Mouse (Mus musculus): ENCODE measurements at regions not wholly inside any gene's neighbourhood (a gene's known extent, or its start where the extent isn't known, plus 50 kb on each side); places are given as distances from the start of the nearest gene placed in this dataset.

GRCm38 (mm10) chr9:30186261-30186660, 223.3 kb upstream of the Ntm start:
- Histone ChIP-seq H3K4me3 (ENCODE audit: low read depth, low read length) (no peak overlapping the region), H3K27me3 (ENCODE audit: insufficient read depth, low read length) (no peaks in the 10 kb centered on the region), H3K4me1 (ENCODE audit: insufficient read depth, low read depth, low read length) (no peaks in the 10 kb centered on the region), H3K36me3 (replicated peaks) (no peaks in the 10 kb centered on the region), H3K9me3 (replicated peaks) (peaks cover 8% of the 10 kb centered on the region)
- ATAC-seq (ENCODE audit: extremely low read depth, insufficient number of reproducible peaks, low FRiP score, poor library complexity, severe bottlenecking) (no peak), DNase-seq (ENCODE audit: low spot score) (no peak)
- TF ChIP-seq TAL1 (conservative IDR thresholded peaks at IDR 0.05; ENCODE audit: low read depth, low read length): no peak
- no peak for TF ChIP-seq CTCF (IDR thresholded peaks at IDR 0.05; ENCODE audit: low read depth, low read length)
- no peak for TF ChIP-seq GATA2 (IDR thresholded peaks at IDR 0.05; ENCODE audit: borderline replicate concordance, low read depth, low read length)
- TF ChIP-seq GATA1 (IDR thresholded peaks at IDR 0.05; ENCODE audit: borderline replicate concordance, low read length): no peak
- no peak for TF ChIP-seq POLR2AphosphoS5 (IDR thresholded peaks at IDR 0.05; ENCODE audit: insufficient replicate concordance, low read depth, low read length)

- Histone ChIP-seq H3K27me3 (ENCODE audit: insufficient read depth, low read length) (no peaks in the 10 kb centered on the region), H3K4me1 (ENCODE audit: insufficient read depth, low read depth, low read length) (no peaks in the 10 kb centered on the region), H3K9me3 (replicated peaks) (peaks cover 3% of the 10 kb centered on the region; the same call in 1 of the 2 replicates), H3K4me3 (ENCODE audit: low read depth, low read length) (no peak overlapping the region), H3K36me3 (replicated peaks) (no peaks in the 10 kb centered on the region)
- ATAC-seq (ENCODE audit: extremely low read depth, insufficient number of reproducible peaks, low FRiP score, poor library complexity, severe bottlenecking) (no peak), DNase-seq (ENCODE audit: low spot score) (no peak)
- no peak for TF ChIP-seq POLR2AphosphoS5 (IDR thresholded peaks at IDR 0.05; ENCODE audit: insufficient replicate concordance, low read depth, low read length)
- no peak for TF ChIP-seq TAL1 (conservative IDR thresholded peaks at IDR 0.05; ENCODE audit: low read depth, low read length)
Measured at GRCm38 (mm10) chr9:30190078-30190477, 227.1 kb upstream of the Ntm start.

DNA sequence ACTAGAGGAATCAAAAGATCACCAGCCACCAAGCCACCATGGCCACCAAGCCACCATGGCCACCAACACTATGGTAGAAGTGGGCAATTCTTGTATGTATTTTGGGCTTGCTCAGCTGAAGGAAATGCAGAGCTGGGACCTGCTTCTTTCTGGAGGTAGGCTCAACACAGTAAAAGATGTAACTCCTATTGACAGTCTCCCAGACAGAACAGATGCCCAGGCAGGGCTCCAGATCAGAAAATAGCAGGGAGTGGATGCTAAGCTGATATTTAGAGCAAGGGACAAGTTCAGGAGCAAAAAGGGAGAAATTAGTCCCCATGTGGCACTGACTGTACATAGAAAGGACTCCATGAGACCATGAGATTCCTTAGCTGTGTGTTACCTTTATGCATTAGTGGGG, 228.2 kb upstream of the Ntm start:
- H3K27me3 ChIP-seq (ENCODE audit: insufficient read depth, low read length): no peaks in the 10 kb centered on the region
- H3K4me3 ChIP-seq (ENCODE audit: low read depth, low read length): no peak overlapping the region
- TF ChIP-seq TAL1 (conservative IDR thresholded peaks at IDR 0.05; ENCODE audit: low read depth, low read length) (no peak), CTCF (IDR thresholded peaks at IDR 0.05; ENCODE audit: low read depth, low read length) (no peak), GATA2 (IDR thresholded peaks at IDR 0.05; ENCODE audit: borderline replicate concordance, low read depth, low read length) (no peak), POLR2AphosphoS5 (IDR thresholded peaks at IDR 0.05; ENCODE audit: insufficient replicate concordance, low read depth, low read length) (no peak), GATA1 (IDR thresholded peaks at IDR 0.05; ENCODE audit: borderline replicate concordance, low read length) (no peak)
- H3K36me3 ChIP-seq (replicated peaks): no peaks in the 10 kb centered on the region
- H3K9me3 ChIP-seq (replicated peaks): no peaks in the 10 kb centered on the region; the same call in 1 of the 2 replicates
- ATAC-seq (ENCODE audit: extremely low read depth, insufficient number of reproducible peaks, low FRiP score, poor library complexity, severe bottlenecking) (no peak), DNase-seq (ENCODE audit: low spot score) (no peak)
- H3K4me1 ChIP-seq (ENCODE audit: insufficient read depth, low read depth, low read length): no peaks in the 10 kb centered on the region

DNA sequence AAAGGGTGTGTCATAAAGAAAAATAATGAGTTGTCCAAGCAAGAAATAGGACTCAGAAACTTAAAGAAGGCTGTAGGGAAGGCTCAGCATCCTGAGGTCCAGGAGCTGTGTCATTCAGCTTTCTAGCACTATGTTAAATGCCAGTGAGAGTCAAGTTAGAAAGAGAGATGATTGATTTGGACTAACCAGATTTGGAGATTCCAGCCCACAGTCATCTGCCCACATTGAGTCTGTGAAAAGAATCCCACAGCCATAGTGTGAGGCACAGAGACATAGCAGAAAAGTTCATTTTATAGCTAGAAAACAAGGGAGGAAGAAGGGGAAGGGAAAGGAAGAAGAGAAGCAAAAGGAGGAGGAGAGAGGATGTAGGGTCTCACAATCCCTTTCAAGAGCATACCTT, 229.0 kb upstream of the Ntm start:
- DNase-seq (ENCODE audit: low spot score) (no peak), ATAC-seq (ENCODE audit: extremely low read depth, insufficient number of reproducible peaks, low FRiP score, poor library complexity, severe bottlenecking) (no peak)
- TF ChIP-seq CTCF (IDR thresholded peaks at IDR 0.05; ENCODE audit: low read depth, low read length) (no peak), TAL1 (conservative IDR thresholded peaks at IDR 0.05; ENCODE audit: low read depth, low read length) (no peak), POLR2AphosphoS5 (IDR thresholded peaks at IDR 0.05; ENCODE audit: insufficient replicate concordance, low read depth, low read length) (no peak), GATA2 (IDR thresholded peaks at IDR 0.05; ENCODE audit: borderline replicate concordance, low read depth, low read length) (no peak), GATA1 (IDR thresholded peaks at IDR 0.05; ENCODE audit: borderline replicate concordance, low read length) (no peak)
- peaks cover 2% of the 10 kb centered on the region for H3K9me3 ChIP-seq (replicated peaks)
- H3K4me1 ChIP-seq (ENCODE audit: insufficient read depth, low read depth, low read length): no peaks in the 10 kb centered on the region
- no peak overlapping the region for H3K4me3 ChIP-seq (ENCODE audit: low read depth, low read length)
- H3K27me3 ChIP-seq (ENCODE audit: insufficient read depth, low read length): no peaks in the 10 kb centered on the region
- no peaks in the 10 kb centered on the region for H3K36me3 ChIP-seq (replicated peaks)

- Histone ChIP-seq H3K27me3 (ENCODE audit: insufficient read depth, low read length) (no peaks in the 10 kb centered on the region), H3K4me3 (ENCODE audit: low read depth, low read length) (no peak overlapping the region), H3K36me3 (replicated peaks) (no peaks in the 10 kb centered on the region), H3K9me3 (replicated peaks) (peaks cover 2% of the 10 kb centered on the region), H3K4me1 (ENCODE audit: insufficient read depth, low read depth, low read length) (no peaks in the 10 kb centered on the region)
- DNase-seq (ENCODE audit: low spot score): no peak
- ATAC-seq (ENCODE audit: extremely low read depth, insufficient number of reproducible peaks, low FRiP score, poor library complexity, severe bottlenecking): no peak
- TF ChIP-seq GATA1 (IDR thresholded peaks at IDR 0.05; ENCODE audit: borderline replicate concordance, low read length): no peak
- TF ChIP-seq CTCF (IDR thresholded peaks at IDR 0.05; ENCODE audit: low read depth, low read length): no peak
- no peak for TF ChIP-seq GATA2 (IDR thresholded peaks at IDR 0.05; ENCODE audit: borderline replicate concordance, low read depth, low read length)
- no peak for TF ChIP-seq TAL1 (conservative IDR thresholded peaks at IDR 0.05; ENCODE audit: low read depth, low read length)
- no peak for TF ChIP-seq POLR2AphosphoS5 (IDR thresholded peaks at IDR 0.05; ENCODE audit: insufficient replicate concordance, low read depth, low read length)
Measured at GRCm38 (mm10) chr9:30194866-30195265, 231.9 kb upstream of the Ntm start.

GRCm38 (mm10) chr9:30202411-30202810, 224.5 kb upstream of the Snx19 start:
- Histone ChIP-seq H3K9me3 (replicated peaks) (no peaks in the 10 kb centered on the region), H3K27me3 (ENCODE audit: insufficient read depth, low read length) (no peaks in the 10 kb centered on the region), H3K36me3 (replicated peaks) (no peaks in the 10 kb centered on the region), H3K4me3 (ENCODE audit: low read depth, low read length) (no peak overlapping the region), H3K4me1 (ENCODE audit: insufficient read depth, low read depth, low read length) (no peaks in the 10 kb centered on the region)
- TF ChIP-seq GATA2 (IDR thresholded peaks at IDR 0.05; ENCODE audit: borderline replicate concordance, low read depth, low read length) (no peak), GATA1 (IDR thresholded peaks at IDR 0.05; ENCODE audit: borderline replicate concordance, low read length) (no peak), POLR2AphosphoS5 (IDR thresholded peaks at IDR 0.05; ENCODE audit: insufficient replicate concordance, low read depth, low read length) (no peak), CTCF (IDR thresholded peaks at IDR 0.05; ENCODE audit: low read depth, low read length) (no peak), TAL1 (conservative IDR thresholded peaks at IDR 0.05; ENCODE audit: low read depth, low read length) (no peak)
- no peak for DNase-seq (ENCODE audit: low spot score)
- ATAC-seq (ENCODE audit: extremely low read depth, insufficient number of reproducible peaks, low FRiP score, poor library complexity, severe bottlenecking): no peak

GRCm38 (mm10) chr9:30207631-30208030, 219.3 kb upstream of the Snx19 start:
- H3K4me1 ChIP-seq (ENCODE audit: insufficient read depth, low read depth, low read length): no peaks in the 10 kb centered on the region
- no peaks in the 10 kb centered on the region for H3K36me3 ChIP-seq (replicated peaks)
- no peak overlapping the region for H3K4me3 ChIP-seq (ENCODE audit: low read depth, low read length)
- DNase-seq (ENCODE audit: low spot score) (no peak), ATAC-seq (ENCODE audit: extremely low read depth, insufficient number of reproducible peaks, low FRiP score, poor library complexity, severe bottlenecking) (no peak)
- no peaks in the 10 kb centered on the region for H3K27me3 ChIP-seq (ENCODE audit: insufficient read depth, low read length)
- no peak for TF ChIP-seq GATA1 (IDR thresholded peaks at IDR 0.05; ENCODE audit: borderline replicate concordance, low read length)
- no peak for TF ChIP-seq CTCF (IDR thresholded peaks at IDR 0.05; ENCODE audit: low read depth, low read length)
- TF ChIP-seq GATA2 (IDR thresholded peaks at IDR 0.05; ENCODE audit: borderline replicate concordance, low read depth, low read length): no peak
- TF ChIP-seq TAL1 (conservative IDR thresholded peaks at IDR 0.05; ENCODE audit: low read depth, low read length): no peak
- TF ChIP-seq POLR2AphosphoS5 (IDR thresholded peaks at IDR 0.05; ENCODE audit: insufficient replicate concordance, low read depth, low read length): no peak
- H3K9me3 ChIP-seq (replicated peaks): peaks cover 9% of the 10 kb centered on the region; the same call in 1 of the 2 replicates

All from G1E (cell line).